Mouse (Mus musculus) cerebellum, adult 18-20 months (tissue): ENCODE data around the gene Entr1.

Experiments
- DNase-seq, 2 experiments: peaks; one replicate each; pipeline ENCODE4 v3.0.0; 2021

Entr1 gene

DNA sequence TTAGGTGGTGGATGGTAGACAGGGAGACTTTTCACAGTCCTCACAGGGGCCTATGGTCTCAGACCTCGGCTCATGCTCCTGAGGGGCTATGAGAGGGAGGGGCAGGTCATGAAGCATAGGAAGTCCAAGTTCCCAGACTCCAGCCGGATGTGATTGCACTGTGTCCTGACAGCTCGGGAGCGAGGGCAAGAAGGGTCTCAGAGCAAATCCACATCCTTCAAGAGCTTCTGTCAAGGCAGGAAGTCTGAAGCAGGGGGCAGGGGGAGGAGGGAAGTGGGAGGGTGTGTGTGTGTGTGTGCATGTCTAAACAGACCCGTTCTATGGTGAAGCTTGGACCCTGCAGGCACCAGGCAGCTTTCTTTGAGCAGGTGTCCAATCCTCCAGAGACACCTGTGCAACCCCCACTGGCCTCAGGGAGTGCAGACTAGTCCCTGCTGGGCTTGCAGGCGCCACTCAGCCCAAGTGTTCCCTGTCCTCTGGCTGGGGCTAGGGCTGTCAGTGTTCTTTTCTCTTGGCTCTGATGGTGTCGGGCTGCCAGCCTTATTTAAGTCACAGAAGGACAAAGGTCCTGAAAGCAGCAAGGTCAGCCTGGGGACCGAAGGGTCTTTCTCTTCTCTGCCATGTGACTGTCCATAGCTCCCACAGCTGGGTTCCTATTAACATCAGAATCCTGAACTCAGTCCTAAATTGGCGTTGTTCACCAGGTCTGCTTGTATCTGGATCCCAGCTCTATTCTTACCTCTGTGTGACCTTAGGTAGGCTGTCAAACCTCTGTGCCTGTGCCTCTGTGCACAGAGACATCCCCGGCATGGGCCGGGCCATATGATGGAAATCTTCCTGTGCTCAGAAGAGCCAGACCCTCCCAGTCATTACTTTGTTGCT lies 46.3 kb downstream of the Entr1 start:
- no peak for DNase-seq

DNA sequence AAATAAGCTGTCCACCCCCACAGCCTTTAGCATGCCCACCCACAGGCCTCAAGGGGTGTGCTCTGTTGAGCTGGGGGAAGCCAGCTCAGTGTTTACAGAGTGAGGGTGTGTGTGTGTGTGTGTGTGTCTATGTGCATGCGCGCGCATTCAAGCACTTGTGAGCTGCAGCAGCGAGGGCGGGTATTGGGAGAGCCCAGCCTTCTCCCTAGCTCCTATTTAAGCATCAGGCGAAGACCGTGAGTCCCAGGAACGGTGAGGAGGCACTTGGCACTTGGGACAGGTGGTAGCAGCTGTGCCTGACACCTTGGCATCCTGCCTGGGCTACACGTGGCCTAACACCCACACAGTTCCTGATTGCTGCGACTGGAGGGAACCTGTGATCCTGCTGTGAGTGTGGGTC lies 47.1 kb downstream of the Entr1 start:
- DNase-seq: peak; percentile 77 to 78

DNA sequence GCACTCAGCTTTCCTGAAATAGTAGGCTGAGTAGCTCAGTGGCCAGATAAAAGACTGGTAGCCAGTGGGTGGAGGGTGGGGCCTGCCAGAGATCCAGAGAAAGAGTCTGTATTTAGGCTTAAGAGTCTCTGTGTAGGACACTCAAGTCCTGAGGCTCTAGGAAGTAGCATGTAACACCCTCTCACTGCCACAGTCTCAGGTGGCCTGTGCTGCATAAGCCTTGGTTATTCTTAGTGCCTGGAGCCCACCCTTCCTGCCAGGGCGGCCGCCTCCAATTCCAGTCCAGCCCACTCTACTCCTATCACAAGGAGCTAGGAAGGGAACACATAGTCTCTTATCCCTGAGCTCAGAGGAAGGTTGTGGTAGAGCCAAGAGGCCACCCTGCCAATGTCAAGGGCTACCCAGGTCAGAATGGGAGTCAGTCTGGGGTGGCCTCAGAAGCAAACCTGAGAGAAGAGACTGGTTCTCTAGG lies 47.6 kb downstream of the Entr1 start:
- DNase-seq: no peak

DNA sequence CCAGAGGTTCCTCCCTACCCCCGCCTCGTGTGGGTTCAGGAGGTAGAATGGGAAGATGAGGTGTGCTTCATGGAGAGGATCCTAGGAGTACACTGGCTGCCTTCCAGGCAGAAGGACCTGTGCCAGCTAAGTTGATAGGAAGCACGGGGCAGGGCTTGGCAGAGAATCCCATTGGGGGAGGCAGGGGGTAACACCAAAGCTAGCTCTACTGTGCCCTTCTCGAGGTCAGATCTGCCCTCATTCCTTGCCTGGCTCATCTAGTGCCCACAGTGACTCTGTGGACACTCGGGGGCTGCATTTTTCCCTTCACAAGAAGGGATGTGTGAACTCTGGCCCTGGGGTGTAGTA lies 49.9 kb downstream of the Entr1 start:
- peak; percentile 67 to 71 for DNase-seq

DNA sequence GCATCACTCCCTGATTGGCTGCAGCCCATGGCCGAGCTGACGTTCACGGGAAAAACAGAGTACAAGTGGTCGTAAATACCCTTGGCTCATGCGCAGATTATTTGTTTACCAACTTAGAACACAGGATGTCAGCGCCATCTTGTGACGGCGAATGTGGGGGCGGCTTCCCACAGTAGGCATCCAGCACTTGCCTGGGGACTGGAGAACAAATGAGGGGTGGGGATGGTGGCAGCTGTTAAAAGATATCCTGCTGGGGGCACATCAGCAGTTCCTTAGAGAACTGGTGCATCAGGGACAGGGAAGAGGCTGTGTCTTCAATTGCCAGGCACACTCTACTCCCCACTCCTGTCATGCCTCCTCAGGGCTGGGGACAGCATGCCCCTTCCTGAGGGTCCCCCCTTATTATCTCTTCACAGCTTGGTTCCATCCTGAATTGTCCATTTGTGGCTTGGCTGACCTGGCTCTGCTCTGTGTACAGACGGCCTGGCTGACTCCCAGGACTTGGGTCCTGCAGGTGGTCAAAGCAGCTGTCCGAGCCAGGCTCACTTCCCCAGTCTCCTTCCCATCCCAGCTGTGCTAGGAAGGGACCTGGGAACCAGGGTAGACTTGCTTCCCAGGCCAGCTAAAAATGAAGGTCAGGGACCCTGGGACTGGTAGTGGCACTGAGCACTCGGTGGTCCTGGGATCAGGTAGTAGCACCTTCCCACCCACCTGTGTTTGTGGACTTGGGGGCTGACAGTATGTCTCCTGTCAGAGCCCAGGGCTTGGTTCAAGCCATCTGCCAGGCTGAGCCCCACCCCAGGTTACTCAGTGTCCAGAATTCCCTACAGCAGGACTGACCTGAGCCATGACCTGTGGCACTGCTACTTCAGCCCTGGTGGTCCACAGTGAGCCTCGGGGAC lies 50.6 kb downstream of the Entr1 start:
- peak; percentile 70 to 75 for DNase-seq
